Mouse (Mus musculus): ENCODE measurements around the gene Spo11. TPM values are rescaled to one million over a fixed set of nuclear protein-coding genes. Genes with fewer than 3 reads are reported as not detected.

Spo11 gene
- polyA plus RNA-seq, 1 experiment from 2014 or later, result 0.31 TPM

DNA sequence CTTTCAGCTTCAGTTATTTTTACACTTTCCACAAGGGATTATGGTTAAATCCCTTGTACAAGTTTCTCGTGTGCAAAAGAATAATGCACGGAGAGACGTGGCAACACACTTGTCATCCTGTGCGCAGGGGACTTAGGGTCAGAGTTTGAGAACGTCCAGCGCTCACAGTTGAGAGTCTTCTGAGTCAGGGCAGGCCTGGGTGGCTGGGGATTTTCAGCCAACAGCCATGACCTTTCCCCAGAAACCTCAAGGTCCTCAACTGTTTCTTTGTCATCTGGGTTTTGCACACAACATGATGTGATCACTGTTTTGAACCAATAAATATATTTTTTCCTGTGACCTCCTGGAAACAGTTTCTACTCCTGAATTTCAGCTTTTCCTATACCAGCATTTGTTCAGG is 12.7 kb downstream of the Spo11 start:
- H3K4me3 ChIP-seq (replicated peaks), result no peak overlapping the region

DNA sequence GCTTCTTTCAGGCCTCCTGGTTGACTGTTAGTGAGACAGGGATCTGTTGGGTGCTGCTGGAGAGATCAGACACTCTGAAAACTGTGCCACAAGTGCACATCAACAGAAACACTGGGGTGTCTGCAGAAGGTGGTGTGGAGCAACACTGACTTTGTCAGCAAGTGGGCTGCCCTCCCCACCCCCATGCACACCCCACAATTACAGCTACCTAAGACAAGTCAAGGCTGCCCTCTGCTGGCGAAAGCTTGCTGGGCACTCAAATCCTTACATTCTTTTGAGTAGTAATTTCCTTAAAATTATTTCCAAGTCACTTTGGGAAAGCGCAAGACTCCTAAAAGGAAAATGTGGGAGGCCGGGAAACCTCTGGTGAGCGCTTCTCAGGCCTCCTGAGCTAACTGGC is 18.7 kb downstream of the Spo11 start:
- H3K9ac ChIP-seq, result no peak overlapping the region
- H3K9me3 ChIP-seq, result no peaks in the 10 kb centered on the region
- peaks cover 5% of the 10 kb centered on the region; the same call in 1 of the 2 replicates for H3K4me1 ChIP-seq
- ATAC-seq (ENCODE audit: insufficient read depth, low FRiP score, low read depth), result no peak
- H3K27ac ChIP-seq, result no peak overlapping the region
- H3K4me3 ChIP-seq (replicated peaks), result no peak overlapping the region
- no peaks in the 10 kb centered on the region for H3K36me3 ChIP-seq
- no peaks in the 10 kb centered on the region for H3K27me3 ChIP-seq (replicated peaks)
- H3K4me2 ChIP-seq, result no peak overlapping the region
- WGBS, result 18% methylated on average over 4 of the region's 4 CpGs

More for the DNA sequence above, 12.7 kb downstream of the Spo11 start:
- H3K4me2 ChIP-seq, result no peak overlapping the region
- 73% methylated on average over 6 of the region's 6 CpGs for WGBS
- no peaks in the 10 kb centered on the region for H3K36me3 ChIP-seq
- no peaks in the 10 kb centered on the region for H3K4me1 ChIP-seq
- H3K9me3 ChIP-seq, result no peaks in the 10 kb centered on the region
- H3K27me3 ChIP-seq (replicated peaks), result no peaks in the 10 kb centered on the region
- ATAC-seq (ENCODE audit: insufficient read depth, low FRiP score, low read depth), result no peak
- H3K9ac ChIP-seq, result no peak overlapping the region
- no peak overlapping the region for H3K27ac ChIP-seq

DNA sequence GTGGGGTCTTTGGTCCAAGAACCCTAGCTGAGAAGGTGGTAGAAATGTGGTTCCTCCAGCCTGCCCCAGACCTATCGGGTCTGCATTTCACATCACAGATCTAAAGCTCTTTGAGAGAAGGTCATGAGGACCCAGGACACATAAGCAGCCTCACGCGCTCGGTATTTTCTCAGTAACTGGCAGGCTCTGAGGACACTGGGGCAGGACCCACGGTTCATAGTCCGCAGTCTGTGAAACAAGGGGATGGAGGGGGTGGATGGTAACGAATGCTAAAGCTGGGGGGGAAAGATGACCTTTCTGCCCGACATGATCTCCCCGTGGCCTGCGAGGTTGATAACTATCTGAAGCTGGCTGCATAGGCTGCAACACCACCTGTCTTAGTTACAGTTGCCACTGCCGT is 20.2 kb downstream of the Spo11 start:
- Histone ChIP-seq H3K4me2 (no peak overlapping the region), H3K9ac (no peak overlapping the region), H3K4me3 (replicated peaks) (no peak overlapping the region), H3K9me3 (no peaks in the 10 kb centered on the region), H3K27me3 (replicated peaks) (no peaks in the 10 kb centered on the region), H3K4me1 (peaks cover 8% of the 10 kb centered on the region), H3K27ac (no peak overlapping the region), H3K36me3 (0 out of 2 replicates have a peak, but pooled peaks cover 4% of the 10 kb centered on the region)
- 60% methylated on average over 11 of the region's 11 CpGs for WGBS
- ATAC-seq (ENCODE audit: insufficient read depth, low FRiP score, low read depth), result no peak

DNA sequence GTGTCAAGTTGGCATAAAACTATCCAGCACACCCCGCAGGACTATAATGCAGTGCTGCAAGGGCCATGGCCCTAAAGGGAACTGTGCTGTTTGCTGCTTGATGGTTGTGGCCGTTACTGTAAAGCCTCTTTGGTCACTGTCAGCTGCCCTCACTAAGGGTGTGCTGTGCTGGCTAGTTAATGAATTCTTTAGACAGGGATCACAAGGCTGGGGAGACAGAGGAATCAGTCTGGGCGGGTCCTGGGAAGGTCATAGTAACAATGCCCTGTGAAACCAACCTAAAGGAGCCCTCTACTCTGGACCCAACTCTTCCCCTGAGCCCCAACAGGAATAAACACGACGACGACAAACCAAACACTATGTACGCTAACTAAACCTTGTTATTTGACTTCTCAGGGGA is 21.0 kb downstream of the Spo11 start:
- no peak for ATAC-seq (ENCODE audit: insufficient read depth, low FRiP score, low read depth)
- Histone ChIP-seq H3K4me1 (peaks cover 8% of the 10 kb centered on the region), H3K9ac (no peak overlapping the region), H3K27ac (no peak overlapping the region), H3K27me3 (replicated peaks) (no peaks in the 10 kb centered on the region), H3K36me3 (peaks cover 9% of the 10 kb centered on the region), H3K4me2 (no peak overlapping the region), H3K4me3 (replicated peaks) (no peak overlapping the region), H3K9me3 (no peaks in the 10 kb centered on the region)
- WGBS, result 71% methylated on average over 7 of the region's 7 CpGs

DNA sequence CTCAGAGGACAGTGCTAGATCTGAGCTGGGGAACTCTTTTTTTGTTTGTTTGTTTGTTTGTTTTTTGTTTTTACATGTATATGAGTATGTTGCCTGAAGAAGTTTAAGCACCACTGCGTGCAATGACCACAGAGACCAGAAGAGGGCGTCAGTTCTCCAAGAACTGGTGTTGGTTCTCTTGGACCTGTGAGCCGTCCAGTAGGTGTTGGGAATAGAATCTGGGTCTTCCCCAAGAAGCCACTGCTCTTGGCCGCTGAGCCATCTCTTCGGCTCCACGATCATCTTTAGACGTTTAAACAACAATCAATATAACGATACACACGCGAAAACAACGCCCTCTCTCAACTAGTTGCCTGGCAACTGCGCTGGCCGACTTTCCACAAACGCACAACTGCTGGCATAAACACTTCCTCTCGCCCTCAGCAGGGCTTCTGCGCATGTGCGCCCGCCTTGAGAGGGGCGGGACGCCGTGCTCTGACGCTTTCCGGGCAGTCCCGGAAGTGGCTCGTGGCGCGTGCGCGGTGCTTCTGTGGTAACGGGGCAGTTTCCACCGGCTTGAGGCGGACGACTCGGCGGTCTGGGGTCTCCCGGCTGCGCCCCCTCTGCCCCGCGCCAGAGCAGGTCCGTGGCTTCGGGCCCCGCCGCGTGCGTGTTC is 22.3 kb downstream of the Spo11 start, which contains the start of gene Rae1:
Rae1 (plus strand) TSS at position 488 of the 655 bp plus-strand sequence.
- peak within 1 kb of the TSS; percentile 84 for H3K4me2 ChIP-seq
- under 1% methylated on average over 45 of the region's 45 CpGs for WGBS
- peaks cover 8% of the 10 kb centered on the region for H3K4me1 ChIP-seq
- peak within 1 kb of the TSS; percentile 90 for H3K27ac ChIP-seq
- peak; percentile 97 for ATAC-seq (ENCODE audit: insufficient read depth, low FRiP score, low read depth)
- H3K36me3 ChIP-seq, result peaks cover 22% of the 10 kb centered on the region
- no peaks in the 10 kb centered on the region for H3K9me3 ChIP-seq
- H3K27me3 ChIP-seq (replicated peaks), result no peaks in the 10 kb centered on the region
- H3K4me3 ChIP-seq (replicated peaks), result peak within 1 kb of the TSS; percentile 95
- H3K9ac ChIP-seq, result peak within 1 kb of the TSS; percentile 92

DNA sequence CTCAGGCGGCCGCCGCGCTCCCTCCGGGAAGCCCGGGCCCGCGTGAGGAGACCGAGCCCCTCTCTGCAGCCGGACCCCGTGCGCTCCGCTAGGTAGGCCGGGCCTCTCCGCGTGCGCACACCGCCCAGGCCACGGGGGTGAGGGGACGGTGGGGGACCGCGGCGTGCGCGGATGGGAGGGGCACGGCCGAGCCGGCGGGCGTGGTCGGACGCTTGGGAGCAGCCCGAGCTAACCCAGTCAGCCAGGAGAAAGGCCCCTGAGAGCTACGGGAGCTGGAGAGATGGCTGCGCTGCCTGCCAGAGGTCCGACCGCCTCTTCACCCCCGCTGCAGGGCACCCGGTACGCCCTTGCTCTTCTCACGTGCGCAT is 22.8 kb downstream of the Spo11 start:
- Histone ChIP-seq H3K4me2 (peak overlapping the region; percentile 84), H3K9ac (peak overlapping the region; percentile 92), H3K27me3 (replicated peaks) (no peaks in the 10 kb centered on the region), H3K9me3 (no peaks in the 10 kb centered on the region), H3K27ac (peak overlapping the region; percentile 90), H3K36me3 (peaks cover 27% of the 10 kb centered on the region), H3K4me3 (replicated peaks) (peak overlapping the region; percentile 95), H3K4me1 (peaks cover 8% of the 10 kb centered on the region)
- ATAC-seq (ENCODE audit: insufficient read depth, low FRiP score, low read depth), result peak; percentile 93
- under 1% methylated on average over 41 of the region's 42 CpGs for WGBS

DNA sequence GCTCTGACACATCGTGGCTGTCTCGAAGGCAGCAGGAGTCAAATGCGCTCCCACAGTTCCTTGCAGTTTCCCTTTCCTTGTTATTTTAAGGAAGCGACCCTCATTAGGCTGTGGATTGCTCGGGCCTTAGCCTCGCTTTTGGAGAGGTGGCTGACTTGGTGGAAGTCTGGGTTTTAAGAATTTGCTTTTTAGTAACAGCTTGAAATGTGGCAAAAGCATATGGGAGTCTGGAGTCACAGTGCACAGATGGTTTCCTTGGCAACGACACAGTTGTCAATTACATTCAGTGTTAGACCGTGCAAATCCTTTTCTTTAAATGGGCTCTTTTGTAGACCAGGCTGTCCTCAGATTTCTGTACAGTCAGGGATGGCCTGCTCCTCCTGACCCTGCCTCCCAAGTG is 23.4 kb downstream of the Spo11 start:
- peaks cover 30% of the 10 kb centered on the region for H3K36me3 ChIP-seq
- H3K4me1 ChIP-seq, result peaks cover 8% of the 10 kb centered on the region
- peak overlapping the region; percentile 84 for H3K4me2 ChIP-seq
- peak overlapping the region; percentile 92; the same call in 1 of the 2 replicates for H3K9ac ChIP-seq
- no peaks in the 10 kb centered on the region for H3K27me3 ChIP-seq (replicated peaks)
- H3K9me3 ChIP-seq, result no peaks in the 10 kb centered on the region
- peak overlapping the region; percentile 90; the same call in 1 of the 2 replicates for H3K27ac ChIP-seq
- 16% methylated on average over 8 of the region's 8 CpGs for WGBS
- H3K4me3 ChIP-seq (replicated peaks), result peak overlapping the region; percentile 95
- no peak for ATAC-seq (ENCODE audit: insufficient read depth, low FRiP score, low read depth)

DNA sequence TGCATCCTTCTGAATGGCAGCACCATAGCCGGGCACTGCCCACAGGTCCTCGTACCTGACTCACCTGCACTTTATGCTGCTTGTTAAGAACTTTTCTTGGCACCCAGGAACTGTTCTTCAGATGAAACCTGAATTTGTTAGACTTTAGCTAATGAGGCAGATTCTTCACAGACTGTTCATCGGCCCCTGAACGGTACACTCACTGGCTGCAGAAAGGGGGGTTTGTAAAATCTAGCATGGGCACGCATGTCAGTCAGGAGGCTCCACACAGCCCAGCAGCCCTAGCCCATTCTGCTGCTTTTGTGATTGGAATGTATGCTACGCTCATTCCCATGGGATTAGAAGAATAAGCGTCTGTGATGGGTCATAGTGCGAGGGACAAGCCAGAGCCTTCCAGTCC is 26.2 kb downstream of the Spo11 start:
- no peak overlapping the region for H3K4me2 ChIP-seq
- no peak for ATAC-seq (ENCODE audit: insufficient read depth, low FRiP score, low read depth)
- no peaks in the 10 kb centered on the region for H3K9me3 ChIP-seq
- H3K27me3 ChIP-seq (replicated peaks), result no peaks in the 10 kb centered on the region
- no peak overlapping the region for H3K4me3 ChIP-seq (replicated peaks)
- 95% methylated on average over 8 of the region's 8 CpGs for WGBS
- no peak overlapping the region for H3K27ac ChIP-seq
- no peak overlapping the region for H3K9ac ChIP-seq
- peaks cover 53% of the 10 kb centered on the region for H3K36me3 ChIP-seq
- peaks cover 8% of the 10 kb centered on the region for H3K4me1 ChIP-seq

DNA sequence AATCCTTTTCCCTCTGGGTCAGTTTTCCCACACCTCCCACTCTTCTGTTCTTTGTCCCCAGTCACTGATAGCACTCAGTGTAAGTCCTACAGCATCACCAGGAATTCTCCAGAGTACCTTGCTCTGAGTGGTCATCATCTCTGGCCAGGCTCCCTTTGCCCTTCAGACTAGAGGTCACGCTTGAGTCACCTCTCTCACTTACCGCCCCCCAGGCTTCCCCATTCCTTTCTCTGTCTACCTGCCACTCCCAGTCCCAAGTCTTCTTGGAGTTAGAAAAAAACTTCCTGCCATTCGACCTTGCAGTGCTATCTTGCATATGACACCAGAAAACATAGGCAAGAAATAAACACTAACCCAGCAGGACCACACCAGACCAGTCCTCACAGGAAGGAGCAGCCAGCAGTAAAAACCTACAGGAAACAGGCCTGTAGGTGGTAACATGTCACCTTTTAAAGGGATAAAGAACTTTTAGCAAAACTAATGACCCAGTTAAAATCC is 32.8 kb downstream of the Spo11 start:
- Histone ChIP-seq H3K4me1 (no peaks in the 10 kb centered on the region), H3K9ac (no peak overlapping the region), H3K4me3 (replicated peaks) (no peak overlapping the region), H3K9me3 (no peaks in the 10 kb centered on the region), H3K27ac (no peak overlapping the region), H3K27me3 (replicated peaks) (no peaks in the 10 kb centered on the region), H3K36me3 (peaks cover 88% of the 10 kb centered on the region), H3K4me2 (no peak overlapping the region)
- no peak for ATAC-seq (ENCODE audit: insufficient read depth, low FRiP score, low read depth)
- 78% methylated on average over 3 of the region's 3 CpGs for WGBS

DNA sequence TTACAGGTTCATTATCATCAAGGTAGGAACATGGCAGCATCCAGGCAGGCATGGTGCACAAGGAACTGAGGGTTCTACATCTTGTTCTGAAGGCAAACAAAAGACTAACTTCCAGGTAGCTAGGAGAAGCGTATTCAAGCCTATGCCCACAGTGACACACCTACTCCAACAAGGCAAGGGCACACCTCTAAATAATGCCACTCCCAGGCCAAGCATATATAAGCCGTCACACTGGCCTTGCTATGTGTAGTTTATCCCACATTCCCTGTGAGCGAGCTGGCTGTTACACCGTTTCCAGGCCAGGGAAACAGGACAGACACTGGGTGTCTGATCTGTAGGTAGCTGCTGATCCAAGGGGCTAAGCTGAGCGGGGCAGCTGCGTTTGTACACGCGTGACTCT is 33.9 kb downstream of the Spo11 start:
- peaks cover 88% of the 10 kb centered on the region for H3K36me3 ChIP-seq
- H3K9me3 ChIP-seq, result no peaks in the 10 kb centered on the region
- WGBS, result 89% methylated on average over 8 of the region's 8 CpGs
- no peak overlapping the region for H3K4me3 ChIP-seq (replicated peaks)
- no peaks in the 10 kb centered on the region for H3K27me3 ChIP-seq (replicated peaks)
- H3K4me2 ChIP-seq, result no peak overlapping the region
- no peak overlapping the region for H3K27ac ChIP-seq
- 0 out of 2 replicates have a peak, but pooled peaks have one; percentile 18 for ATAC-seq (ENCODE audit: insufficient read depth, low FRiP score, low read depth)
- no peaks in the 10 kb centered on the region for H3K4me1 ChIP-seq
- no peak overlapping the region for H3K9ac ChIP-seq

DNA sequence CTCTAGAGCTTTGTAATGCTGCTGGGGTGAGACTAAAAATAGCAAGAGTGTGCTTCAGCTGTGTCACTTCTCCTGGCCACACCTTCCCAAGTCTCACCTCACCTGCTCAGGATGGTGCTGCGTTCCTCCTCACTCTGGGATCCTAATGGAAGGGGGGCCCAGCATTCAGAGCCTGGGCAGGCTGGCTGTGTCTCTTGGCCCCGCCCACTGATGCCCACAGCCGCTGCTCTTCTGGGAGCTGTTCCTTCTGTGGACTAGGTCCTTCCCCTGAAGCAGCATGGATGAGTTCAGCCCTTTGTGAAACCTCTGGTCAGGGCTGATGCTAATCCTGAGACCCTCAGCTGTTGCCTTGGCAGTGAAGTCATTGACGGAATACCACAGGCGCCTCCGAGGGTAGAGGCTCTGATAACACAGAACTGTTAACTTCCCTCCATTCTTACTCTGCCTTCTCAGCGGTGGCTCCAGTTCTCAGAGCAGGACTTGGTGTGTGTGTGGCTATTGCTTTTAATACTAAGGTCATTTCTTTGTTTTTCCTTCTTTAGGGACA is 37.3 kb downstream of the Spo11 start:
- ATAC-seq (ENCODE audit: insufficient read depth, low FRiP score, low read depth), result no peak
- H3K4me2 ChIP-seq, result no peak overlapping the region
- H3K9me3 ChIP-seq, result no peaks in the 10 kb centered on the region
- no peak overlapping the region for H3K9ac ChIP-seq
- peaks cover 55% of the 10 kb centered on the region for H3K36me3 ChIP-seq
- H3K4me3 ChIP-seq (replicated peaks), result no peak overlapping the region
- WGBS, result 71% methylated on average over 7 of the region's 7 CpGs
- H3K27ac ChIP-seq, result no peak overlapping the region
- peaks cover 11% of the 10 kb centered on the region for H3K4me1 ChIP-seq
- H3K27me3 ChIP-seq (replicated peaks), result no peaks in the 10 kb centered on the region

DNA sequence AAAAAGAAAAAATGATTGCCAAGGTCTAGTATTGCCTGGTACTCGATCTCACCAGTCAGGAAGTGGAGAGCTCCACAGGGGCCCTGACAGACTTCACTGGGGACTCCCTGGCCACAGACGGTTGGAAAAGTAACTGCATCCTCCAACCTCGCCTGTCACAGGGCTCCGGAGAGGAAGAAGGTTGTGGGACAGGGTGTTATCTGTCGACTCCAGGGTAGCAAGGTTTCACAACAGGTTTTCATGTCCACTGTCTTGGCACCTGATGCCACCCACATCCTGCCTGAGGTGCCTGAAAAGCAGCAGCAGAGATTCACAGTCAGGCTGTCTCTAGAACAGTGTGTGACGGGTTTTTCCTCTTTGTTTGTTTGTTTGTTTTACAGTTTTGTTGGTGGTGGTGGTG is 40.4 kb downstream of the Spo11 start:
- Histone ChIP-seq H3K27me3 (replicated peaks) (peaks cover 4% of the 10 kb centered on the region; the same call in 1 of the 2 replicates), H3K27ac (no peak overlapping the region), H3K4me3 (replicated peaks) (no peak overlapping the region), H3K36me3 (peaks cover 26% of the 10 kb centered on the region), H3K4me2 (no peak overlapping the region), H3K9ac (no peak overlapping the region), H3K4me1 (peaks cover 20% of the 10 kb centered on the region), H3K9me3 (no peaks in the 10 kb centered on the region)
- no peak for ATAC-seq (ENCODE audit: insufficient read depth, low FRiP score, low read depth)
- 44% methylated on average over 6 of the region's 6 CpGs for WGBS
